Comparison of ENCODE assay signal across 9 mouse cellular contexts in the genomic region with DNA sequence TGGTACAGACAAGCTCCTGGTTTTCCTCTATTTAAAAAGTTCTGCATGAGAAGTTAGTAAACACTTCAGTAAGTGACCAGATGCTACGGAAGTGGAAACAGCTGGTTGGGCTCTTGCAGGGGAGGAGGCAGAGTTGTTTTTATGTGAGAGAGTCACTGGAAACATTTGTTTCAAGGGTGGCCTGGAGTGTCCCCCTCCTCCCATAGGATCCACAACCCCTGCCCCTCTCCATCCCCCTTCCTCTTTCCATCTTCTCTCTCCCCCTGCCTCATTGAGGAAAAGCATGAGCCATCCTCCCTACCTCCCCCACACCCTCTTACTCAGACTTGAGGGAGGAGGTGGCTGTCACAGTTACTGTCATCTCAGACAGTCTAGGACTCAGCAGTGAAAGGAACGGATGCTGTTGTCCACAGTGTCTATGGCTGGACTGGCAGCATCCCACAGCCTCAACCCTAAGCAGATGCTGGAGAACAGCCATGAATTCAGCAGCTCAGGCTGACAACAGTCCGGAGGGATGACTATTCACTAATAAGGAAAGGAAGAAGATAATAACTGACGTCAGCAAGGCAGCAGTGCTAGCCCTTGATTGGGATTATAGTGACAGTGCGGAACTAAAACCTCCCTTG.
DNase-seq lines count a peak whose midpoint lies in the region; ATAC-seq and TF ChIP-seq lines count a peak whose summit lies in the region.
"Had no signal": no experiment of that assay in that cellular context is flagged by ENCODE, and none has a peak within 500 bp of the region (broad histone marks: within the 10 kb centered on the region; RNA-seq: fewer than 3 reads in every experiment).

No protein-coding gene starts in this region.

- intact Hi-C loops in heart, postnatal 14 days (cut with DNase I) = loop anchor here (5.0 kb wide), 4 partner anchors 42 to 108 kb away; partner anchors contain the start of gene Plekhg1

- H3K4me1 ChIP-seq in hindbrain, embryonic 16.5 days (ENCODE audit: control insufficient read depth, insufficient read depth, low read depth, low read length) = no peaks in the 10 kb centered on the region
- H3K4me1 ChIP-seq in hindbrain, embryonic 11.5 days (replicated peaks; ENCODE audit: control insufficient read depth, insufficient read depth, low read length) = no peaks in the 10 kb centered on the region
- H3K4me1 ChIP-seq in limb, embryonic 14.5 days (ENCODE audit: control insufficient read depth, insufficient read depth, low read length) = no peaks in the 10 kb centered on the region

- H3K4me2 ChIP-seq in hindbrain, embryonic 16.5 days (ENCODE audit: low read length) = no peak overlapping the region
- H3K4me2 ChIP-seq in hindbrain, embryonic 11.5 days (replicated peaks; ENCODE audit: low read depth, low read length) = no peak overlapping the region
- no peak overlapping the region for H3K4me2 ChIP-seq in limb, embryonic 14.5 days (replicated peaks; ENCODE audit: low read depth, low read length, severe bottlenecking)

- no peak overlapping the region for H3K4me3 ChIP-seq in hindbrain, embryonic 16.5 days (ENCODE audit: low read length)
- H3K4me3 ChIP-seq in hindbrain, embryonic 11.5 days (ENCODE audit: low read depth, low read length) = no peak overlapping the region
- no peak overlapping the region for H3K4me3 ChIP-seq in limb, embryonic 14.5 days (replicated peaks; ENCODE audit: low read length)
- H3K4me3 ChIP-seq: erythroblast, embryonic 14.5 days had no signal

- H3K27me3 ChIP-seq in hindbrain, embryonic 16.5 days (replicated peaks; ENCODE audit: control insufficient read depth, insufficient read depth, low read length) = no peaks in the 10 kb centered on the region
- no peaks in the 10 kb centered on the region for H3K27me3 ChIP-seq in hindbrain, embryonic 11.5 days (ENCODE audit: control insufficient read depth, insufficient read depth, low read length)
- no peaks in the 10 kb centered on the region for H3K27me3 ChIP-seq in limb, embryonic 14.5 days (ENCODE audit: control insufficient read depth, insufficient read depth, low read length)

- H3K36me3 ChIP-seq in hindbrain, embryonic 16.5 days (ENCODE audit: control insufficient read depth, insufficient read depth, low read length) = no peaks in the 10 kb centered on the region
- H3K36me3 ChIP-seq in hindbrain, embryonic 11.5 days (ENCODE audit: control insufficient read depth, insufficient read depth, low read length) = no peaks in the 10 kb centered on the region
- H3K36me3 ChIP-seq in limb, embryonic 14.5 days (ENCODE audit: control insufficient read depth, insufficient read depth, low read length) = no peaks in the 10 kb centered on the region

- ATAC-seq in hindbrain, embryonic 16.5 days = peak; percentile 70
- no peak for ATAC-seq in hindbrain, embryonic 11.5 days (ENCODE audit: low FRiP score)
- peak; percentile 26; the same call in 1 of the 2 replicates for ATAC-seq in limb, embryonic 14.5 days (ENCODE audit: low FRiP score, low read depth)
- no peak for ATAC-seq in erythroid progenitor cell, adult 5-6 weeks (replicated peaks; ENCODE audit: low FRiP score, poor library complexity, severe bottlenecking)

- WGBS in hindbrain, embryonic 16.5 days = 54% methylated on average over 5 of the region's 5 CpGs
- 69% methylated on average over 5 of the region's 5 CpGs for WGBS in hindbrain, embryonic 11.5 days
- WGBS in limb, embryonic 14.5 days = 53% methylated on average over 5 of the region's 5 CpGs

- no peak overlapping the region for H3K27ac ChIP-seq in hindbrain, embryonic 16.5 days (ENCODE audit: low read depth, low read length)
- H3K27ac ChIP-seq in hindbrain, embryonic 11.5 days (ENCODE audit: low read depth, low read length) = no peak overlapping the region
- H3K27ac ChIP-seq in limb, embryonic 14.5 days (replicated peaks; ENCODE audit: low read depth, low read length) = no peak overlapping the region

- no peak for DNase-seq in hindbrain, embryonic 11.5 days (ENCODE audit: low spot score)
- DNase-seq in embryo, embryonic 9.5 days (ENCODE audit: extremely low spot score) = peak; percentile 22
- peak; percentile 58 to 66 for DNase-seq in heart, postnatal 14 days
- DNase-seq in limb, embryonic 14.5 days (ENCODE audit: low spot score) = peak; percentile 40
- peak; percentile 44 for DNase-seq in yolk sac, embryonic 10.5 days (ENCODE audit: low spot score)
- DNase-seq in layer of hippocampus, postnatal 36 days = no peak

- no peak overlapping the region for H3K9ac ChIP-seq in hindbrain, embryonic 16.5 days (ENCODE audit: low read depth, low read length)
- H3K9ac ChIP-seq in hindbrain, embryonic 11.5 days (ENCODE audit: low read depth, low read length) = no peak overlapping the region
- H3K9ac ChIP-seq in limb, embryonic 14.5 days (ENCODE audit: low read depth, low read length, severe bottlenecking) = no peak overlapping the region

- no peak for TF ChIP-seq POLR2A in limb, embryonic 14.5 days (IDR thresholded peaks at IDR 0.05; ENCODE audit: borderline replicate concordance, extremely low read depth, insufficient read depth, insufficient read length)

- no peaks in the 10 kb centered on the region for H3K9me3 ChIP-seq in hindbrain, embryonic 16.5 days (ENCODE audit: control insufficient read depth, low read length)
- no peaks in the 10 kb centered on the region for H3K9me3 ChIP-seq in hindbrain, embryonic 11.5 days (ENCODE audit: control insufficient read depth, low read length)
- no peaks in the 10 kb centered on the region for H3K9me3 ChIP-seq in limb, embryonic 14.5 days (ENCODE audit: control insufficient read depth, low read length)

Comparison
In these comparisons a context has a peak if more than half of its experiments do, and no peak if none do; other contexts are left out.
1. ATAC-seq: peak in hindbrain, embryonic 16.5 days (single experiment) and limb, embryonic 14.5 days (single experiment); none in hindbrain, embryonic 11.5 days (single experiment) and erythroid progenitor cell, adult 5-6 weeks (single experiment).
2. DNase-seq: peak in embryo, embryonic 9.5 days (single experiment), heart, postnatal 14 days (2 of 2), limb, embryonic 14.5 days (single experiment) and yolk sac, embryonic 10.5 days (single experiment); none in hindbrain, embryonic 11.5 days (single experiment) and layer of hippocampus, postnatal 36 days (0 of 2).